Mouse (Mus musculus): ENCODE measurements at regions not wholly inside any gene's neighbourhood (a gene's known extent, or its start where the extent isn't known, plus 50 kb on each side); places are given as distances from the start of the nearest gene placed in this dataset.

DNA sequence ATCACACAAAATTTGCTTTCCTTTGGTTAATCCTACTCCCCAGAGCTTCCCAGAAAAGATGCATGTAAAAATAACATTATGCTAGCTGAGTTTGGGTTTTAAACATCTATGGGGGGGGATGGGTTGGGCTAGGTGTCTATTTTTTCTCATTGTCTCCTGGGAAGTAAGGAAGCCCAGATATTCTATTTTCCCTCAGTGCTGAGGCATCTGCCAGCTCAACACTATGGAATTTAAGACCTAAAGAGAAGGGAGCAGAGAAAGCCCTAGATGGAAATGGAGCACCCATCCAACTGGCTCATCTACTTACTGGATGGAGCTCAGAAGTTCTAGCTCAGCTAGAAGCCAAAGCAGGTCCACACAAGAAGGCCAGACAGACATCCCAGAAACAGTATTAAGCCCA, 74.2 kb downstream of the Nmur2 start:
- TF ChIP-seq POLR2A (IDR thresholded peaks at IDR 0.05; ENCODE audit: low read depth, low read length) (no peak), CTCF (conservative IDR thresholded peaks at IDR 0.05; ENCODE audit: insufficient read depth, insufficient read length, low read depth, low read length) (no peak)
